Mouse (Mus musculus) ES-CJ7 (cell line): ENCODE data around the gene Ccp110.

Source experiments
- DNase-seq: peaks from one replicate; pipeline ENCODE4 v3.0.0; 2011; ENCODE audit warnings: low read depth, low spot score

The Ccp110 gene

GRCm38 (mm10) chr7:118766834-118767224, 54.5 kb downstream of the Ccp110 start:
- DNase-seq: no peak

- DNase-seq: no peak
Observed at GRCm38 (mm10) chr7:118769208-118769607, 56.9 kb downstream of the Ccp110 start.

GRCm38 (mm10) chr7:118769655-118770054, 57.3 kb downstream of the Ccp110 start:
- DNase-seq: no peak

GRCm38 (mm10) chr7:118773027-118773426, 60.7 kb downstream of the Ccp110 start:
- DNase-seq: no peak

- DNase-seq: no peak
Observed at GRCm38 (mm10) chr7:118775991-118776390, 63.6 kb downstream of the Ccp110 start.

GRCm38 (mm10) chr7:118776491-118776890, 64.1 kb downstream of the Ccp110 start:
- no peak for DNase-seq

GRCm38 (mm10) chr7:118777598-118778394, 65.4 kb downstream of the Ccp110 start:
- DNase-seq: no peak

- DNase-seq: no peak
Observed at GRCm38 (mm10) chr7:118778561-118778960, 66.2 kb downstream of the Ccp110 start.

- no peak for DNase-seq
Observed at GRCm38 (mm10) chr7:118783305-118784001, 71.1 kb downstream of the Ccp110 start.

- DNase-seq: no peak
Observed at GRCm38 (mm10) chr7:118786091-118786490, 73.7 kb downstream of the Ccp110 start.
